Mouse (Mus musculus) gastrocnemius, adult 8-10 months (tissue): ENCODE measurements around the gene Id4. TPM values are rescaled to one million over a fixed set of nuclear protein-coding genes. Genes with fewer than 3 reads are reported as not detected.

Source experiments
- DNase-seq, 2 experiments: peaks; one replicate each; pipeline ENCODE4 v3.0.0; 2022; ENCODE audit warnings: low spot score in 2 of 2
- total RNA-seq, 4 experiments: library from RNA; stranded (reverse); gene quantifications; 2 replicates each; pipeline ENCODE4 v1.2.4; 2022

Gene Id4
- under 1 TPM; 0.44 to 0.83 (median 0.50) TPM for total RNA-seq

DNA sequence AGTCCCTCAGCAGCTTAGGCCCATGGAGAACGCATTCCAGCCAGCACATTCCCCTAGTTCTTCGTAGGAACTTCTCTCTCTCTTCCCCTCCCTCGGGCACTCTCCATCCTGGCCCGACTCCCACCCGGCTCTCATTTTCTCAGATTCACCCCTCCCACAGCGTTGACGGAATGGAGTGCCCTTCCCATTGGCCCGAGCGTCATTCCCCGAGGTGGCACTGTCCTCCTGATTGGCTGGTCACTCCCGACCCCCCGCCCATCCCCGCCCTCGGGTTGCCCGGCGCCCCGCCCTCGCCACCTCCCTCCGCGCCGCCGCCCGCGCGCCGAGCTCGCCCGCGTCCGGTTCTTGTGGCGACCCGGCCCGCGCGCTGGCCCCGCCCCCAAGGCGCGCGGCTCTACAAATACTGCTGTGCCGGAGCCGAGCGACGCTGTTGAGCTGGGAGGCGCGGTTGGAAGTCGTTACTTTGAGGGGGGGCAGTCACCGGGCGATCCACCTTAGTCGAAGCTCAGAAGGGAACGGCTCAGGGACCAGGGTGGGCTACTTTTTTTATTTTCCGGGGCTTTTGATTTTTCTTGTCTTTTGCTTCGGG is at the start of gene Id4:
Gene Id4, plus strand, starts transcription at position 539 of the 589 bp plus-strand sequence.
- DNase-seq = peak; percentile 89 to 93

DNA sequence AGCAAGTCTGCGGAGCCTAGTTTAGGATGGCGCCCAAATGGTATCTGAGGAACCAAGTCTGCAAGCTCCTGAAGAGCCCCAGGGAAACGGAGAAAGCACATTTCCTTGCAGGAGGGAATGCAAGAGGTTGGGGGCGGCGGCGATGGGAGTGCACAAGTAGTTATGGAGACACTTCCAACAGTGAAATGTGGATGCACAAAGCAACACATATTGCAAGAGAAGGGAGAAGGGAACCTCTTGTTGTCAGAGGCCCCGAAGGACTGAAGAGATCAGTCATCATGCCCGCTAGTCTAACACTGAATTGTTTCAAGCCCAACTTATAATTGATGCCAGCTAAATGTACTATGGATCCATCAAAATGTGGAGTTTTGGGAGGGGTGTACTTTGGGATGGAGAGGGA is 33.9 kb upstream of the Id4 start:
- peak in 1 of 2 experiments; percentile 6 for DNase-seq

DNA sequence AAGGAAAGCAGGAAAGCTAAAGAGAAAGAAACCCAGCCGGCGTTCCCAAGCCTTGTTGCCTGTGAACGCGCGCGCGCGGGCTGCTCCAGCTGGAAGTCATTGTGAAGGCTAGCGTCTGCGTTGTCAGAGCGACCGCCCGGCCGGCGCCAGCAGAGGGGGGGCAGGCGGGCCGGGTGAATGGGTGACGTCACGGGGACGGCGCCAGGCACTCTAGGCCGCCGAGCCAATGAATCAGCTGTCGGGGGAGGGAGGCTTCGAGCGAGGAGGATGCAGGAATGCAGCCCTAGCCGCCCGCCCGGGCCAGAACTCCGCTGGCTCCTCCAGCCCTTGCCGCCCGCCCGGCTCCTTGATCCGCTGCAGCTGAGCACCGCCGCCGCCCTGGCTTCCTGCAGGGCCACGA is 33.3 kb upstream of the Id4 start:
- peak; percentile 87 to 91 for DNase-seq

DNA sequence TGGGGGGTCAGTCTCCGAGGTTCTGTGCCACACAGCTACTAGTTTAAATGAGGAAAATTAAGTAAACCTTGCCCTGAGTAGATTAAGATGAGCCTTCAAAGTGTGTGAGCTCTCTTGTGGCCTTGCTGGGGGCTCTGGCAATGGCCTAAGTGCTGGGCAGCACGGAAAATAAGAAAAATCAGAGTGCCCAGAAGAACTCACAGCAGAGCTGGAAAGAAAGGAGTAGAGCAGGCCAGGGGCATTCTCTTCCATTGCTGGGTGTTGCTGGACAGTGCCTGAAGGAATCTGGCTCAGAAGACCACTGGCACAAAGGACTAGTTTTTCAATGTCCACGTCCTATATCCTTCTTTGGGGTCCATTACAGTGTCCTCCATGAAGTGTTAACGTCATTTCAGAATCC is 32.9 kb upstream of the Id4 start:
- DNase-seq = no peak

DNA sequence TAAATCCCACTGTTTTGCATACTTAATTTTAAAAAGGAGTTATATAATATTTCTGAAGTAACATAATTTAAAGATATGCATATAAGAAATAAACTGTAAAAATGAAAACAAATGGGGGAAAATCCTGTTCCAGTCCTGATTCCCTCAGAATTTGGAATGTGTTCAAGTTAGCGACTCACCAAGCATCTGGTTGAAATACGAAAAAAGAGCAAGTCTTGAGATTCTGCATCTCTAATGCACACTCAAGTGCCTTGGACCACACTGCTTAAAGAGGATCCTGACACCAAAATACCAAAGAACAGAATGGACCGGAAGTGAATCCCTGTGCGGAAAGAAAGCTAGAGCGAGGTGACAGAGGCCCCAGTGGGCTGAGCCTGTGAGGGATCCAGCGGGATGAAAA is 30.0 kb upstream of the Id4 start:
- DNase-seq = no peak

DNA sequence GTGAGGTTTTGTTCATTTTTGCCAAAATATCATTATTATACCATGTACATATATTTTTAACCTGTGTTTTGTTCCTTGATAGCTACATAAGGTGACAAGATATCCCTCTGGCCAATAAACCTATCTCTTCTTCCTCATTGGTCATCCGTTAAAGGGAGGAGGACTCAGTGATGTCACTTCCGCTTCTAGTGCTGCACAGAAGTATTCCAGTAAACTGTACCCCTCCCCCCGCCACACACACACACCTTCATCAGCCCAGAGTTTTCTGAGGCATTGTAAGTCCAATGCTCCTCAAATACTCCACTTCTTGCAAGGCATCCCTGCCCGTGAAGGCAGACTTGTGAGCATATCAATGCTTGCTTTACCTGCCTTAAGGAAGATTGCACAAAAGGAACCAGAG is 24.6 kb upstream of the Id4 start:
- DNase-seq = no peak

DNA sequence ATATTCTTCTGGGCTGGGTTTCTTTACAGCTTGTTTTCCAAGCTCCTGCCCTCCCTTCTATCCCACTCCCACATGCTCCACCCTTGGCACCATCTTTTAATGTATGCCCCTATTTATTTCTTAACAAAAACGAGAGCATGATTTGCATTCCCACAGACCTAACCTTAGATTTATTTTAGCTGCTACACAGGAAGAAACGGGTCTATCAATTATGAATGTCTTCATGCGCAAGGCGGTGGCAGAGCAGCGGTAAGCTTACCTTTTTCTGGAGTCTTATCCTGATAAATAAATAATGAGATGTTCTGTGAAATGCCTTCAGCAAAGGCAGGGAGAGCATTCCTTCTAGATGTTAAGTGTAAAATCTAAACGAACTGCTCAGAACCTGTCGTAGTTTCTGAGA is 24.2 kb upstream of the Id4 start:
- no peak for DNase-seq

DNA sequence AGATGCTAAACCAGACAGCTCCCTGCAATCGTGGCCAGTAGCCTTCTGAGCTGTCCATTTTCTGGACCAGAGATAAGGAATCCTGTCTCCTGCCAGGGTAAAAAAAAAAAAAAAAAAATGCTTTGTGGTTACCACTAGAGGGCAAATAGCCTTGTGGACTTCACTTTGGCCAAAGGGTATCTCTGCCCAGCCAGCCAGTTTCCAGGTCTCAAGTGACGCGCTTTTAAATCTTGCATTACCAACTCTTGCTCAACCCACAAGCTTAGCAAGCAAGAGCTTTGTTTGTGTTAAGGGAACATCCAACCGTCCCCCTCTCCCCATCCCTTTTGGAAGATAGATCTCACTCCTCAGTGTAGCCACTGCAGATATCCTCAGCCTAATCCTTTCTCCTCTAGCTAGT is 23.5 kb upstream of the Id4 start:
- DNase-seq = peak in 1 of 2 experiments; percentile 17

DNA sequence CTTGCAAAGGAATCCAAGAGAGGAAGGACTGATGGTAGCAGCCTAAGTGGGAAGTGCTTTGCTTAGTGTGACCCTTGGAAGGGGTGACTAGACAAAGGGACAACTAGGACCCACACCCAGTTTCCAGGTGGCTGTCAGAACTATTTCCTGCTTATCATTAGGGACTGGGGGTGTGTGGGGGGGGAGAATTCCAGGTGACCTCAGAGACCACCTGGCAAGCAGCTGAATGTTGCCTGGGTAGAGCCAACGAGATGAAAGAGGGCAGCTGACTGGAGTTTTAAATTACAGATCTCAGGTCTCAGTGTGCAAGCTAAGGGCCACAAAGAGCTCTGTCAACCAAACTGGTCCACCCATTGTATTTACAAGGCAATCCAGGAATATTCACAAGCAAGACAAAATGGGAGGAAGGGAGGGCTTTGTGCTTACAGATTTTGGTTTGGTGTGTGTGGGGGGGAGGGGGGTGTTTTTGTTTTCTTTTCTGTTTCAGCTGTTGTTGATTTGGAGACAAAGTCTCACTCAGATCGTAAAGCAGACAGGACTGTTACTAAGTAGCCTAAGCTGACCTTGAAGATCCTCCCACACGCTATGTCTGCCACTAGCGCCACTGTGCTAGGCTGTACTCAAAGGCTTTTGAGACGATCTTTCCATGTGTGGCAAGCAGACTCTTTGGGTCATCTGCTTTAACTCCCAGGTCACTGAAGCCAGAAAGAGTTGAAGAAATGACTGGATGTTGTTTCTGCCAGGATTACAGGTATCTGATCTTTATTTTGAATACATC is 15.6 kb upstream of the Id4 start:
- DNase-seq = no peak

DNA sequence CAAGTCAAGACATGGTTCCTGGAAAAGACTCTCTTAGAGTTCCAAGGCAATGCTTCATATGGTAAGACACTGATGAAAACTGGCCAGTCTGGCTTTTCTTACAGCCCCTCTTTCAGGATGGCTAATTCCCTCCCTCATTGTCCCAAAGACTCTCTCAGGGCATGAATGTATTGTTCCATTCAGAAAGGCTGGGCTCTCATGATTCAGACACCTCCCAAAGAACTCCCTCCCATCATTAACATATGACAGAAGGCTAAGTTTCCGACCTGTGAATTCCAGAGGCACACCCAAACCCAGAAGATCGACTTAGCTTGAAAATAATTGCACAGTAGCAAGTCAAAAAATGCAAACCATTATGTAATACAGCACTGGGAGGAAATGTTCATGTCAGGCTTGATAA is 8.5 kb upstream of the Id4 start:
- DNase-seq = no peak

DNA sequence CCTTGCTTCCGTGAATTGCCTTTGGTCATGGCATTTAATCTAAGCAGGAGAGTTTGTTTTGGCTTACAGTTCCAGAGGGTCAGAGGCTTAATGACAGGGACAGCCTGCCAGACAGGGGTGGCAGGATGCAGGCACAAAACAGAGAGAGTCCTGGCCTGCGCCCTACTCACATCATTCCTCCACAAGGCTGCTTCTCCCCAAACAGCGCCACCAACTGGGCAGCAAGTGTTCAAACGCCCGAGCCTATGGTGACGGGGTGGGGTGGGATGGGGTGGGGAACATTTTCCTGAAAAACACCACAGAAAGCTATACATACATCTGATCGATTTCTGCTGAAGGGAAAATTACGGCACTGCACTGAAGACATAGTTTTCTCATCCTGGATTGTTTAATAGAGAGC is 6.0 kb upstream of the Id4 start:
- no peak for DNase-seq

DNA sequence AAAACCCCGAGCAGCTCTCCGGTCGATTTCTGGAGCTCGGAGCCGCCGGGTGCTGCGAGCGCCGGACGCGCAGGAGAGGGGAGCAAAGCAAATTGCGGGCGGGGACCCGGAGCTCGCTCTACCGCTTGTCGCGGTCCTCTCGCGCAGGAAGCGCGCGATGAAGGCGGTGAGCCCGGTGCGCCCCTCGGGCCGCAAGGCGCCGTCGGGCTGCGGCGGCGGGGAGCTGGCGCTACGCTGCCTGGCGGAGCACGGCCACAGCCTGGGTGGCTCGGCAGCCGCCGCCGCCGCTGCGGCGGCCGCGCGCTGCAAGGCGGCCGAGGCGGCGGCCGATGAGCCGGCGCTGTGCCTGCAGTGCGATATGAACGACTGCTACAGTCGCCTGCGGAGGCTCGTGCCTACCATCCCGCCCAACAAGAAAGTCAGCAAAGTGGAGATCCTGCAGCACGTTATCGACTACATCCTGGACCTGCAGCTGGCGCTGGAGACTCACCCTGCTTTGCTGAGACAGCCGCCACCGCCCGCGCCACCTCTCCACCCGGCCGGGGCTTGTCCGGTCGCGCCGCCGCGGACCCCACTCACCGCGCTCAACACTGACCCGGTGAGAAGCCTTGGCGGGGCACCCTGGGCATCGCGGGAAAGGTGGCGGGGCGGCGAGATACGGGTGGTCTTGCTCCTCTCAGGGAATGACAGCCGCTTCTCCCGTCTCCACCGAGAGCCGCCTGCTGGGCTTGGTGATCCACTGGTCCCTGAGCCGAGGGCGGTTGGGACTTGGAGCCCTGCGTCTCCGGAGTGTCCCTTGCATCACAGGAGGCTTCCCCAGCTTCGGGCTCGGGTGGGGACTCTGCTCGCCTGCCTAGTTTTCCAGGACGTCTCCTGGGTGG is 553 bp downstream of the Id4 start:
- DNase-seq = peak in 1 of 2 experiments; percentile 16

DNA sequence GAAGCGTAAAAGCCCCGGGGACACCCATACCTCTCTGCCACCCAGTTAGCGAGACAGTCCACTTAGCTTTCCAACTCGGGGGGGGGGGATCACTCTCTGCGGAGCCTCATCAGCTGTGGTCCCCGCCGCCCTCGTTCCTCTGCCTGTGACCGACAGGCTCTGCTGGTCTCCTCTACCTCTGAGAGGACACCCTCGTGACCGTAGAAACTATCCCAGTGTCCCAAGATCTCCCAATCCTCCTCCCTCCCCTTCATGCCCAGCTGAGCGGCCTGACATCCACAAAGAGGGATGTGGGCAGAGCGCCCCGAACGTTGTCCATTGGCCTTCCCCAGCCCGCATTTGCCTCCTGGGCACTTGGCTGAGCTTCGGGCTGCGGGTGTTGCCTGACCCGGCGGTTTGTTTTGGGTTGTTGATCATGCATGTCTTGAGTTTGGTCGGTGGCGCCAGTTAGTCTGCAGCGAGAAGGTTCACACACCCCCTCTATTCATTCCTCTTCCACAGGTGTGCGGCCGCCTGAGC is 1.5 kb downstream of the Id4 start:
- DNase-seq = no peak

DNA sequence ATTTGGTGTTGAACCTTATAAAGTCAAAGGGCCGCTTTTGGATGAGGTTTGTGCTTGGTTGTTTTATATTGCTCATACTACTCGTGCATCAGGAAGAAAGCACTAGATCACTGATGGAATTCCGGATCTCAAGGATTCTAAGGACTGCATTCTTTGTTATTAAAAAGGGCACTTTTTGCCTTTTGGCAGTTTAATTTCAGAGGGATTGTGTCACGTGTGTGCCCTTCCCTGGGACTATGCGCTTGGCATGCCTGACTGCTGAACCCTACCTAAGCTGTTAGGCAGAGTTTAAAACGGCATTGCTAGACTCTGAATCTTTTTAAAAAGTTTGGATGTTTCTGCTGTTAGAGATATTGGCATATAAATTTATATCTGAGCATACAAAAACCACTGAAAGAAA is 4.0 kb downstream of the Id4 start:
- DNase-seq = no peak

DNA sequence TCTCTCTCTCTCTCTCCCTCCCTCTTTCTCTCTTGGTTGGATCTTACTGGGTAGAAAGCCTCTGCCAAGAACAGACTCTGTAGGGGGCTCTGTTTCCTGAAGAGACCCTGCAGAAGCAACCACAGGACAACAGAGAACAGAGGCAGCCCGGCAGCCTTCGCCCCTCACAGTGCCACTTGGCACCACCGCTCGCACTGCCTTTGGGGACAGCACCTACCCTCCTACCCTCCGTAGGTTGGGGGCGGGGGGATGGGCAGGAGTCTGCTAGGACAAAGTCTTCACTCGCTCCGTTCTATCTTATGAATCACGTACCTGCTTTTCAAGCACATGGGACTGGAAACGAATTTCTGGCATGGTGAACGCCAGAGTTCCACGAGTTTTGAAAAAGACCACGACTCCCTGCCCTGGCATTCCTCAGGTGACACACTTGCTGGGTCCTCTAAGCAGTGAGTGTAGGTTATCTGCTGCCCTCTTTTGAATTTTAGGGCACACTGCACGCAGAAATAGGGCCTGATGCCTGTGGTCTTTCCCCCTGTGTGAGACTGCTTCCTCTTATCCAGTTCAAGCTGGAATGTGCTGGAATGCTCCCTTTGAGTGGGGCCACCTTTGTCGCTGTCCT is 12.5 kb downstream of the Id4 start:
- DNase-seq = no peak

DNA sequence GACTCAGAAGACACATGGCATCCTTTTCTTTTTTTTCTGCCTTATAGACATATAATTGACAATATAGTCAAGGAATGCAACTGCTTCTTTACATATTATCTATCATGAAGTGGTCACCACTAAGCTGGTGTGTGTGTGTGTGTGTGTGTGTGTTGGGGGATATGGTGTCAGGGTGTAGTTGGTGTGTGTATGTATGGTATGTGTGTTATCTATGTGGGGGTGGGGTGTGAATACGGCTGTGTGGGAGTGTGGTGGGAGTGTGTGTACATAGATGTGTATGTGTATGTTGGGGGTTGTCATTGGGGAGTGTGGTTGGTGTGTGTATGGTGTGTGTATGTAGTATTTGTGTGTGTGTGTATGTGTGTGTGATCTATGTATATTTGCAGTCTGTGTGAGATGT is 13.1 kb downstream of the Id4 start:
- no peak for DNase-seq

DNA sequence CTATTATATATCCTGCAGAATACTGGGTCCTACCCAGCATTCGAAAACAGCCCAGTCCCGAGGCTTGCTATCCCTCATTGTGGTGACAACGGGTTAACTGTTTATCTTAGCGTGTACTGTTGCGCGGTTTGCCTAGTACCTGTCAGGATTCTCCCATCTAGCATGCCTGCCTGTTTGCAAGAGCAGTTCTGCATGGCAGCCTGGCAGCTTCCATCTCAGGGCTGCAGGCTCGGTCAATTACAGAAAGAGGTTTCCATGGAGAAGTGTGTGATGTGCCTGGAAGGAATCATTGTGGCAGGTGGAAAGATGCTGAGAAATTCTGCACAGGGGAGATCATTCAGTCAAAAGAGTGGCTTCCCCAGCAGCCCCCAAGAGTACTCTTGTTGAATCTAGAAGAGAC is 16.0 kb downstream of the Id4 start:
- DNase-seq = no peak

DNA sequence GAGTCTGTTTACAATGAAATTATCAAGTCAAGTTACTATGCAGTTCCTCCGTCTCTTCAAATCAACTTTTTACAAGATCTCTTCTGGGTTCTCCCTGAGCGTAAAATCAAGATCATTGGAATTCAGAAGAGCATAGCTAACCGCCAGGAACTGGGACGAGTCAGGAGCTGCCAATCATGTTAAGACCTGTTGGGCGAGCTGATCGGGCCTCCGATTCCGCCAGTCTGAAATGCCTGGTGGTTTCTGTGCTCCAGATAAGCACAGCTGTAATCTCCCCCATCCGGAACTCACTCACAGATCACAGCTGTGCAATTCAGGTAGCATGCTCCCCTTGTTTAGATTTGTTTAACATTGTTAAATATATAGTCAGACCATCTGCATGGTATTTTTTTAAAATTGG is 23.4 kb downstream of the Id4 start:
- no peak for DNase-seq

DNA sequence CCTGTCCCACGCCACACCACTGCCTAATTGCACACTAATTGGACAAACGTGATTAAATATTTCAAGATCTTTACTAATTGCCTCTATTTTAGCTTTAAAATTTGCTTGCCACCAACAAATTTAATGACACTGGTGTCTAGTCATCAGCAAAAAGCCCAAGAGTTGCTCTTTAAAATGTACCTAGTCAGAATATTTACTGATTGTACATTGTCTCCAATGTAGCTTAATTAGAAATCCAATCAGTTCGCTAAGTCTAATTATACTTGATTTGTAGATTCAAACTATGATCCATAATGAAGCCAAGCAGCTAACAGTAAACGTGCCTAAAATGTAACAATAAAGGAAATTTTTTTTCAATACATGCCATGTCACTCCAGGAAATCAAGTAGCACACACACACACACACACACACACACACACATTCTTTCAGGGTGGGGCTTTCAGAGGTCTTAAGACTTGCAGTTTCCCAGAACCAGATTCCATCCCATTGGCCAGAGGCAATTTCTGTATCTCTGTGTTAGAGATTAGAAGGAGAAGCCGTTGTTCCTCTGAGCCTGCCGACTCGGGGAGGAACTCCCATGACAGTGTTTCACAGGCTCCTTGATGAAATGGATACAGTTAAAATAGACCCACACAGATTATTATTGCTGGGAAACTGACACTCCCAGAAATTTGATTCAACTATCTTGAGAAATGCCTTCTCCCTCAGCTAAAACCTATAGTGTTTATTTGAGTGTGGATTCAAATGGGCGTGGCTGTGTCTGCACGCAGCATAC is 24.1 kb downstream of the Id4 start:
- no peak for DNase-seq

DNA sequence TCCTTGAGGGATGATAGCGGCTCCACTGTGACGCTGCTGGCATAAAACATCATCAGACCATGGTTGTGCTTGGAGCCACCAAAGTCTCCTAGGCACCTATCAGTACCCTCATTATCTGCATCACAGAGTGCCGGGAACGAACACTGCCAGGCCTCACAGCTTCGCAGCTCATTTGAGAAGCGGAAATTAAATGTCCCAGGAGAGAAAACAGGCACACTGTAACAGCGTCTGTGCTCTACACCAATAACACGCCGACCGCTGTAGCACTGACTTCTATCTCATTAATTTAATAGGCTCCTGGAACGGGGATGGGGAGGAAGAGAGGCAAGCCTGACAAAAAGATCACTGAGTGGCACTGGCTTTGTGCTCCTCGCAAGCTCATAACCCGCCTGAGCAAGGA is 29.4 kb downstream of the Id4 start:
- no peak for DNase-seq

DNA sequence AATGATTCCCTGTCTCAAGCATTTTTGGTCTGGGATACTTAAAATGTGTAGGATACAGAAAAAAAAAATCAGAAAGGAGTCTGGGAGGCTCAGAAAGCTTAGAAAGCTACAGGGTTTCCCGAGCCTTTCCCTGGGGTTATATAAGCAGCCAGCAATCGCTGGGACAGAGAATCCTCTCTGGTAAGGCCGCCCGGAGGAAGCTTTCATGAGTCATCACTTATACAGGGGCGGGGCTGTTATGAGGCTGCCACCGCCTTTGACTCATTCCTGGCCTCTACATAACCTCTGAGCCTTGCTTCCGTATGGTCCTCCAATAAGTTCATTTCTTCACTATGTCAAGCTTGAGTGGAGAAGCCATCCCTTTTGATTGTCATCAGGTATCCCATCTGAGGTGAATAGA is 53.5 kb downstream of the Id4 start:
- DNase-seq = peak in 1 of 2 experiments; percentile 6
